Mouse (Mus musculus): ENCODE results near the gene Toe1.

GRCm38 (mm10) chr4:116799901-116800300 lies 7.5 kb downstream of the Toe1 start:
- TF ChIP-seq POLR2A (IDR thresholded peaks at IDR 0.05; ENCODE audit: control insufficient read depth, low read depth, low read length) = no peak
- TF ChIP-seq CTCF (IDR thresholded peaks at IDR 0.05; ENCODE audit: control insufficient read depth, insufficient read depth, insufficient replicate concordance, low read depth, low read length) = no peak

Measured in testis, adult 2 months (tissue).